Mouse (Mus musculus) adrenal gland (tissue): Measurements from ENCODE around the gene D130040H23Rik.

Experiments used
- intact Hi-C: fragments of 180-260 bp; cut with DNase I; formaldehyde crosslinking; loops from one replicate; pipeline ENCODE4 v1.15.1; 2025
- long read RNA-seq, 2 experiments: library from polyadenylated mRNA; unstranded; transcript quantifications; one replicate each; pipeline ENCODE4 v2.0.0; 2020; ENCODE audit warnings: borderline replicate concordance in 1 of 2; ENCODE audit not compliant: insufficient replicate concordance in 1 of 2

The D130040H23Rik gene
- long read RNA-seq, experiment 1: 0 reads
- long read RNA-seq, experiment 2: 0 reads

GRCm38 (mm10) chr8:69270386-69271202, at the start of gene D130040H23Rik:
D130040H23Rik (plus strand) TSS chr8:69271080.
- intact Hi-C loops: no loop called here

GRCm38 (mm10) chr8:69242541-69242940, 28.3 kb upstream of the D130040H23Rik start:
- intact Hi-C loops: no loop called here

- intact Hi-C loops: no loop called here
Observed at GRCm38 (mm10) chr8:69268525-69268924, 2.4 kb upstream of the D130040H23Rik start.

GRCm38 (mm10) chr8:69271203-69271554, 299 bp downstream of the D130040H23Rik start:
- intact Hi-C loops: no loop called here

- intact Hi-C loops: no loop called here
Observed at GRCm38 (mm10) chr8:69272435-69272834, 1.6 kb downstream of the D130040H23Rik start.

GRCm38 (mm10) chr8:69324771-69325170, 53.9 kb downstream of the D130040H23Rik start:
- intact Hi-C loops: no loop called here

GRCm38 (mm10) chr8:69328301-69329288, 57.7 kb downstream of the D130040H23Rik start:
- intact Hi-C loops: loop anchor here (2.0 kb wide), 1 partner anchor 220 kb away; no protein-coding TSS in a partner anchor

- intact Hi-C loops: loop anchor here (2.0 kb wide), 1 partner anchor 220 kb away; no protein-coding TSS in a partner anchor
Observed at GRCm38 (mm10) chr8:69329289-69329688, 58.4 kb downstream of the D130040H23Rik start.
